Mouse (Mus musculus): Measurements from ENCODE around the gene Oosp1. TPM values are rescaled to one million over a fixed set of nuclear protein-coding genes. Genes with fewer than 3 reads are reported as not detected.

The Oosp1 gene
- polyA plus RNA-seq, 1 experiment from 2014 or later = not detected

Other genes with a start within 250 kb of the Oosp1 start
- not detected in 2 replicates for gene Ms4a4b, start 247.6 kb downstream of the Oosp1 start, polyA plus RNA-seq (2015; fragmentation: Nextera tagmentation; extraction: Ambion mirVana)
- gene Ms4a6c, start 221.8 kb downstream of the Oosp1 start, polyA plus RNA-seq (2015; fragmentation: Nextera tagmentation; extraction: Ambion mirVana) = 2.9 and 3.3 TPM in 2 replicates
- gene Gm8369, start 205.2 kb downstream of the Oosp1 start, polyA plus RNA-seq (2015; fragmentation: Nextera tagmentation; extraction: Ambion mirVana) = not detected in 2 replicates
- gene Ms4a6b, start 174.6 kb downstream of the Oosp1 start, polyA plus RNA-seq (2015; fragmentation: Nextera tagmentation; extraction: Ambion mirVana) = 3.7 and 3.8 TPM in 2 replicates
- gene Ms4a4d, start 154.3 kb downstream of the Oosp1 start, polyA plus RNA-seq (2015; fragmentation: Nextera tagmentation; extraction: Ambion mirVana) = 0.25 TPM in 1 of 2 replicates, not detected in the other
- 1.8 and 2.2 TPM in 2 replicates for gene Ms4a6d, start 86.3 kb downstream of the Oosp1 start, polyA plus RNA-seq (2015; fragmentation: Nextera tagmentation; extraction: Ambion mirVana)
- gene Ms4a2, start 67.4 kb downstream of the Oosp1 start, polyA plus RNA-seq (2015; fragmentation: Nextera tagmentation; extraction: Ambion mirVana) = 0.18 and 0.40 TPM in 2 replicates
- gene Ms4a3, start 50.3 kb downstream of the Oosp1 start, polyA plus RNA-seq (2015; fragmentation: Nextera tagmentation; extraction: Ambion mirVana) = 0.18 TPM in 1 of 2 replicates, not detected in the other
- not detected in 2 replicates for gene Oosp2, start 30.6 kb downstream of the Oosp1 start, polyA plus RNA-seq (2015; fragmentation: Nextera tagmentation; extraction: Ambion mirVana)
- gene Oosp3, start 5.9 kb upstream of the Oosp1 start, polyA plus RNA-seq (2015; fragmentation: Nextera tagmentation; extraction: Ambion mirVana) = not detected in 2 replicates
- gene Gif, start 56.4 kb upstream of the Oosp1 start, polyA plus RNA-seq (2015; fragmentation: Nextera tagmentation; extraction: Ambion mirVana) = not detected in 2 replicates
- 40.4 and 46.1 TPM in 2 replicates for gene Mrpl16, start 79.2 kb upstream of the Oosp1 start, polyA plus RNA-seq (2015; fragmentation: Nextera tagmentation; extraction: Ambion mirVana)
- gene Stx3, start 128.3 kb upstream of the Oosp1 start, polyA plus RNA-seq (2015; fragmentation: Nextera tagmentation; extraction: Ambion mirVana) = 6.4 and 6.7 TPM in 2 replicates
- gene Olfr1417, start 148.1 kb upstream of the Oosp1 start, polyA plus RNA-seq (2015; fragmentation: Nextera tagmentation; extraction: Ambion mirVana) = not detected in 2 replicates
- gene Olfr1418, start 169.9 kb upstream of the Oosp1 start, polyA plus RNA-seq (2015; fragmentation: Nextera tagmentation; extraction: Ambion mirVana) = not detected in 2 replicates
- gene Olfr1419, start 184.0 kb upstream of the Oosp1 start, polyA plus RNA-seq (2015; fragmentation: Nextera tagmentation; extraction: Ambion mirVana) = not detected in 2 replicates
- gene Olfr1420, start 195.4 kb upstream of the Oosp1 start, polyA plus RNA-seq (2015; fragmentation: Nextera tagmentation; extraction: Ambion mirVana) = not detected in 2 replicates
- 15.8 and 18.3 TPM in 2 replicates for gene Patl1, start 221.2 kb upstream of the Oosp1 start, polyA plus RNA-seq (2015; fragmentation: Nextera tagmentation; extraction: Ambion mirVana)